Mouse (Mus musculus) kidney, adult 18-20 months (tissue): ENCODE measurements around the gene Cbs.

ENCODE experiments used
- DNase-seq: peaks from one replicate; pipeline ENCODE4 v3.0.0; 2021

Gene Cbs

DNA sequence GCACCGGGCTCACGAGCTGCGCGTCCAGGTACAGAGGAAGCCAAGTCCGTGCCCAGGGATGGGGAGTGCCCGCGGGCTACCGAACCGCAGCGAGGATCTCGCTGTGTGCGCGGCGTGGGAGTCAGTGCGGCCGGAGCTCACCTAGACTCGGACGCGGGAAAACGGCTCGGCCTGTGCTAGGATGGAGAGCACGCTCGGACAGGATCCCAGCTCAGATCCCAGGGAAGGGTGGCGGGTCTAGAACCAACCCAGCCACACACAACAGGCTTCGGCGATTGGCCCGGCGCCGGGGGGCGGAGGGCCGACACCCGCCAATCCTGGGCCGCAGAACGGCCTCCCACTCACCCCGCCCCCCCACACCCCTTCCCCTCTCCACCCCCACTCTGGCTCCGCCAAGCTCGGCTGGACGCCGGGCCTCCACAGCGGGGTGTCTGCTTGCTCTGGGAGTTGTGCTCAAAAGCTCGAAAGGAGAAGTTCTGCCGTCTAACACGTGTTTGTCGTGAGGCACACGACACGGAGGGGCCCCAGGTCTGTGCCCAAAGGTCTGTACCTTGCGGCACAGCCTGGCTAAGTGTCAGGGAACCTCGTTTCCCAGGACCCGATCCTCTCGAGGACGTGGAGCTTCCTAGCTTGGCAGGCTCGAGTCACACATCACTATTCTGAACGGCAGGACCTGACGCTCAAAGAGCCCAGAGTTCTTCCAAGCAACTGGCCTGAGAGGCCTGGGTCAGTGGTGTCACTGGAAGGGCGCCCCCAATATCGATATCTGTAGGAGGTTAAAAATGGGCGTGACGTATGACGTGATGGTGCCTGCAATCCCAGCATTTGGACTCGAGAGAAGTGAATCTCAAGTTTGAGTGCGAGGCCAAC is at the start of gene Cbs:
Gene Cbs (minus strand): TSS at position 297 of the 870 bp plus-strand sequence.
- peak; percentile 89 for DNase-seq

- no peak for DNase-seq
These were observed 49.2 kb upstream of the Cbs start for GRCm38 (mm10) chr17:31686225-31686564.

DNA sequence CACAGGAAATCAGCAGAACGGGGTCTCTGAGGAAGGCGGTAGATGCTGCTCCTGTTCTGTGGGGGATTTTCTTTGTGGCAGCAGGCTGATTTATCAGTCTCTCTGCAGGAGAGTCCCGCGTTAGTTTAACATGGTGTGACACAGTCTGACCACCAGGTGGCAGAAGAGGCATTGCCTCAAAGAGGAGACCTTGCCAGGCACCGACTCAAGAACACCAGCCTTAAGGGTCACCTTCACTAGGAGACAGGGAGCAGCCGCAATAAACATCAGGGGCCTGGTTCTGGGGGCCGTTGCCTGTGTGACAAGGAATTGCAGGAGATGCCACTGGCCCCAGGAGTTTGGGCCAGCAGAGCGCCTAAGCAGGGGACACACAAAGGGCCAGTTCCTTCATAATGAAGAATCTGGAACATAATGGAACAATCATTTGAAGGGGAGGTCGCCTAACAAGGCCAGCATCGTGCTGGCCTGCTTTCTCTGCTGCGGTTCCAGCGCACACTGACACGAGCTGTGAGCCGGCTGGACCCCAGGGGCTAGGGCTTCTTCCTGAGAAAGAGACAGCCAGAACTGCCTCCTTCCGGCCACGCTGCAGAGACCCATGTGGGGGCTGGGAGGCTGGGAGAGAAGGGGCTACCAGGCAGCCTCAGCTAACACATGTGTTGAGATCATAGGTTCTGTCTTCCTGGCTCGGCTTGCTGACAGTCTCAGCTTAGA is 48.6 kb upstream of the Cbs start:
- DNase-seq, result peak; percentile 87

- no peak for DNase-seq
These were observed 43.4 kb upstream of the Cbs start for GRCm38 (mm10) chr17:31680450-31680849.

GRCm38 (mm10) chr17:31677507-31677906 is 40.5 kb upstream of the Cbs start, which contains the start of gene Cryaa:
Gene Cryaa, plus strand, starts transcription at chr17:31677807.
- no peak for DNase-seq

GRCm38 (mm10) chr17:31674426-31674825 is 37.4 kb upstream of the Cbs start:
- DNase-seq, result no peak

DNA sequence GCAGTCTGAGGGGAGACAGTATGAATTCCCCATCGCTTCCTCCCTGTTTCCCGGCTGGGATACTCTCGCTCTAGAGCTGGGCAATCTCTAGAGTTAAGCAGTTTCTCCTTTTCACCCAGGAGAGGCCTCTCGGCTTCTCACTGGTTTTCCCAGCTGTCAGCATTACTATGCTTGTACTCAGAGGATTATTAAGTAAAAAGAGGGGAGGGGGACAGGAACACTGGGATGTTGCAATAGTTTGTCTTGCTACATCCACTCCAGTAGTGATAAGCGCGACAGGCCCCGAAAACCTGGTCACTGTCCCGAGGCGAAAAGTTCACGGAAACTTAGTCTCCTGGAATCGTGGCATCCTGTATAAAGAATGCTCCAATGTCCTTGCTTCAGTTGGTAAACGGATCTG is 35.2 kb upstream of the Cbs start:
- DNase-seq, result no peak

- DNase-seq, result peak; percentile 11
These were observed 34.7 kb upstream of the Cbs start for GRCm38 (mm10) chr17:31671698-31672097.

- no peak for DNase-seq
These were observed 33.1 kb upstream of the Cbs start for GRCm38 (mm10) chr17:31670163-31670562.

DNA sequence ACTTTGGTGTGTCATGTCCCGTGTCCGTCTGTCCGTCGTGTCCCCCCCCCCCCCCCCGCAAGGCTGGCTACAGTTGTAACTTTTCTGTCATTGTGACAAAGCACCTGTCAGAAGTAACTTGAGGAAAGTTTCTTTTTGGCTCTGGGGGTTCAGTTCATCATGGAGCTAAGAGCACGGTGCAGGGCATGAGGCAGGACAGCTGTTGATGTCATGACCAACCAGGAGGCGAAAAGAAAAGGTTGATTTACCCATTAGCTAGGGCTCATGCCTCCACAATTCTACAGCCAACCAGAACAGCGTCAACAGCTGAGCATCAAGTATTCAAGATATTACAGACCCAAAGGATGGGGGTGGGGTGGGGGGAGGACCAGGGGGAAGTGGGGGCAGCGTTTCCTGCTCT is 31.3 kb upstream of the Cbs start:
- DNase-seq, result no peak

- DNase-seq, result peak; percentile 89
These were observed 27.7 kb upstream of the Cbs start for GRCm38 (mm10) chr17:31664760-31665159.

DNA sequence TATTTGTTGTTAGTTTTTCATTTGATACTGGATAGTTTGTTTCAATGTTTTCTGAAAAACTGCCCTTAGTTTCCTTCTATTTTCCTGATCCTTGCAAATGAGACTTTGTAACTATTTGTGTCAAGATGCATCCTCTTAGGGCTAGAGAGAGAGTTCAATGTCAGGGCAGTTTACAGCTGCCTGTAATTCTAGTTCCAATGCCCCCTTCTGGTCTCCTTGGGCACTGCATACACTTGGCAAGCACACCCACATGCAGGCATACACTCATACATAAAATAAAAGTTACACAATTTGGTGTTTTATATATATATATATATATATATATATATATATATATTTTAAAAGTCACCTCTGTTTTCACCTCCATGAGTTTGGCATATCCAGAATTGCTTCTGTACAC is 25.8 kb upstream of the Cbs start:
- DNase-seq, result no peak

GRCm38 (mm10) chr17:31660661-31661250 is 23.7 kb upstream of the Cbs start:
- peak; percentile 38 for DNase-seq

DNA sequence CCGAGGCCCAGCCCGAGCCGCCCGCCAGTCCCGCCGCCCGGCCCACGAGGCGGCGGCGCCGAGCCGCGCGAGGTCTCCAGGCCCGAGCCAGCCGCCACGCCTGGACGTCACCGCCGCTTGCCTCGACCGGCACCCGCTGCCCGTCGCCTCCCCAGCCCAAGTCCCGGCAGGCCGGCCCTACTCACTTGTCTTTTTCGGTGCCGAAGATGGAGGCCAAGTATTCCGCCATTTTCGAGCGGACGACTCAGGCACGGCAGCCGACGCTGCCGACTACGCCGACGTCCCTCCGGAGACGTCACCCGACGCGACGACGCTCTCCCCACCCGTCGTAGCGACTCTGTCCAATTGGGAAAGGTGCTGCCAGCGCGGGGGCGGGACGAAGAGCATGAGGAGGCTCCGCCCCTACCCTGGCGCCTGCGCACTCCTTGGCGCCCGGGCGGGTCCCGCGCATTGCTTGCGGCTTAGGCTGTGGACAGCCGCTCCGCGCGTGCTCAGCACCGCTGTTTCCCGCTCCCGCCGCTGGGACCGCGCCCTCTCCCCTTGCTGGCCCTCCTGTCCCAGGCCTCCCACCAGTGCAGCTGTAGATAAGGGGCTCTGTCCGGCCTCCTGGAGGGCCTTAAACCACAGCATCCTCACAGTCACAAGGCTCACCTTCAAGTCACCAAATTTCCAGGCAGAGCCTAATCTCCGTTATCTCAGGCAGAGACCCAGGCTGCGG is 21.6 kb upstream of the Cbs start, which contains the start of gene U2af1:
Gene U2af1 (minus strand): TSS at position 425 of the 718 bp plus-strand sequence.
- peak; percentile 98 for DNase-seq

DNA sequence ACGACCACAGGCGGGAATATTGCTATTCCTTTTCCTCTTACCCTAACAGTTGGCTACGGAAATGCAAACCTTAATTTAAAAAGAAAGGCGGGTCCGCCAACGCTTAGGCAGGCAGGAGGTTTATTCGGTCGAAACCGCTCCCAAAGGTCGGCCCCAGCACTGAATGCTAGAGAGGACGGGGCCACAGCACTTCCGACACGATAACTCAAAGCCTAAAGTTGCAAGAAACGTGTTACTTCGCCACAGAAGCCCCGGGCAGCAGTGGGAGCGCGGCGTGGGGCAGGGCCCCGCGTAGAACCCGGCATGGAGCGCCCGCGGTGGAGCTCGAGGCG is 21.1 kb upstream of the Cbs start:
- DNase-seq, result no peak

DNA sequence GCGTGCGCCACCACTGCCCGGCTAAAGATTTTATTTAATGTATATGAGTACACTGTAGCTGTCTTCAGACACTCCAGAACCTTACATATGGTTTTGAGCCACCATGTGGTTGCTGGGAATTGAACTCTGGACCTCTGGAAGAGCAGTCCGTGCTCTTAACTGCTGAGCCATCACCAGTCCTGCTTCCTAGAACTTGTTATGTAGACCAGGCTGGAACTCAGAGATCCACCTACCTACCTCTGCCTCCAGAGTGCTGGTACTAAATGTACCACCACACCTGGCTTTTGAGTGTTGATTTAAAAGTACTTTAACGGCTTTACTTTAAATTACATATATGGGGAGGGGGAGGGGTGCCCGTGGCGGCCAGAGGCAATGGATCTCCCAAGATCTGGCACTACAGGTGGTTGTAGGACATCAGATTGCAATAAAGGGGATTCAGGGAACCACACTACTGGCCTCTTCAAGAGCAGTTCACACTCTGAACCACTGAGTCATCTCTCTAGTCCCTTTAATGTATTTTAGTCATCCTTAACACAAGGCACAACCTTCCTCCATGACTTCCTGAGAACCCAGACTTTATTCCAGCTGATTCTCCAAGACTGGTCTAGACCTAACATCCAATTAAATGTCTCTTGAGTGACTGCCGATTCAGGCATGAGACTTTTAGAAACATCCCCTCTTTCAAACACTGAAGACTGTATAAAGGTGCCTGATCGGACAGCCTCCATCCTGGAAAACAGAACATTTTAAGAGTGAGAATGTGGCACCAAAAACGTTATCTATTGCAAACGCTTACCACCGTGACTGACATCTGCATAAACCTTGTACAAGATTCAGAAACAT is 20.3 kb upstream of the Cbs start:
- no peak for DNase-seq

GRCm38 (mm10) chr17:31656682-31657081 is 19.6 kb upstream of the Cbs start:
- DNase-seq, result no peak

GRCm38 (mm10) chr17:31655366-31655765 is 18.3 kb upstream of the Cbs start:
- peak; percentile 27 for DNase-seq

DNA sequence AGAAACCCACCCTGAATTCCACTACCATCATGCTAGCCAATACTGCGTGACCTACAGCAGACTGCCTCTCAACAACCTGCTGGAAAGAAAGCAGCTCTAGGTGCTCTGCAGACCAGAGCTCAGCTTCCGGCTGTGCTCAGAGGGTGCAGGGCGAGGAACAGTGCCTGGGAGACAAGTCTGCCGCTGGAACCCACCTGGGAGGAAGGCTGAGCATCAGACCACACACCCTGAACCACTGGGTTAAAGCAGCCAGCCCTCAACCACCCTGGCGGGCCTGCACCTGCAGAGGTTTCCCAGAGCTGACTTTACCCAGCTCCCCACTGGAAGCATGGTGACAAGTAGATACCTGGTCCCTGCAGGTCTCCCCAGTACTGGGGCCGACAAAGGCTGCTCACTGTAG is 16.2 kb upstream of the Cbs start:
- no peak for DNase-seq

DNA sequence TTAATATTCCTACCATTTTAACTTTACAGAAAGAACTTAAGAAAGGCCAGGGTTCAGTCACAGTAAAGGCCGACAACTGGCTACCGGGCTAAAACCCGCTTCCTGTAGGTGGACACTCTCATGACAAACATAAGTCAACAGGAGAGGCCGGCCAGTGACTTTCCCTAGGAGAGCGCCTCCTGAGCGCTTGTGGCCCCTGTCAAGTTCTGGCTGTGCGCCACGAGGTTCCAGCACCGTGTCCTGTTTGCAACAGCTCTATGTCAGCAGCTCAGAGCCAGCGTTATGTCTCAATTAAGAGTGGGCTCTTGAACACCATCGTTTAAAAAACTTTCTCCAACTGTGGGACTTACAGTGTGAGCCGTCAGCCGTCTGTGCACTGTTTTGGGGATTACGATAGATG is 15.1 kb upstream of the Cbs start:
- no peak for DNase-seq

DNA sequence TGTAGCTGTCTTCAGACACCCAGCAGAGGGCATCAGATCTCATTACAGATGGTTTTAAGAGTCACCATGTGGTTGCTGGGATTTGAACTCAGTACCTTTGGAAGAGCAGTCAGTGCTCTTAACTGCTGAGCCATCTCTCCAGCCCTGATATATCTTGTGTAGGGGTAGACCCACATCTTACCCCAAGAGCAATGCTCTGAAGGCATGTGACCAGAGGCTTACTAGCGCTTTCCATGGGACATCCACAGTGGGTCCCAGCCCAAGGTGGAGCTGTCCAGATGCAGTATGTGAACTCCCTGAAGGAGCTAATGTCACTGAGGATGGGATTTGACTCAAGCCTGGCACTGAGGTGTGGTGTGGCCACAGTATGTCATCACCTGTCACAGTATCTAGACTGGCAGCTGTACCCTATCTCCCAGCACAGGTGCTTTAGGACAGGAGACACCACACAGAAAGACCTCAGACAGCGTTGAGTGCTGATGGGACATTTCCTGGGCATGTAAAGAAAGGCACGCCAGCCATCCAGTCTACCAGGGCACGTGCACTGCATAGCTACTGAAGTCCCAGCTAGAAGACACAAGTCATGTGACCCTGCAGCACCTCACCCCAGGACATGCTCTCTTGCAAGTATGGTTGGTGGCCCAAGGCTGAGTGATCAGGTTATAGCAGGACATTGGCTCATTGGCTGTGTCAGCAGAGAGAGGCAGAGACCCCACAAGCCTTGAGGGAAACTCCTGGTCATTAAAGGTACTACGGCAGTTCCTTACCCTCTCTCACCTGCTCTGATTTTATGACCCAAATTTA is 9.4 kb upstream of the Cbs start:
- no peak for DNase-seq
